Mouse (Mus musculus): Measurements from ENCODE around the gene Tmem211. TPM values are rescaled to one million over a fixed set of nuclear protein-coding genes. Genes with fewer than 3 reads are reported as not detected.

The Tmem211 gene
- polyA plus RNA-seq, 1 experiment from 2014 or later, result not detected

DNA sequence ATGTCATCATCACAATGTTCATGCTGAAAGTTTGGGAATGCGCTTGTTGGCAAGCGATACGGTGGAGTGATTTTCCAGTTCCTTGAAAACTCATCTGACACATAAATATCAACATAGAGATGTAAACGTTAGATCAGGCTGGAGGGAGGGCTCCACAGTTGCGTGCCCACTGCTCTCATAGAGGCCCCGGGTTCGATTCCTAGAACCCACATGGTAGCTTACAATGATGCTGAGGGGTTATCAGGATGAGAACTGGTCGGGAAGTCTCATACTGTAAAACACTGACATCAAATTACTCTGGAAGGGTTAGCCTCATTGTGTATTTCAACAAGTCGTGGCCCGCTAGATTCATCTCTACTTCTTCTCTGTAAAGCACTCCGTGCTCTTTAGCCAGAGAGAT, 59.3 kb downstream of the Tmem211 start:
- WGBS, result 80% methylated on average over 11 of the region's 11 CpGs
- ATAC-seq (ENCODE audit: low FRiP score, low read depth), result no peak
- H3K4me3 ChIP-seq, result no peak overlapping the region
- H3K4me1 ChIP-seq (replicated peaks), result peaks cover 13% of the 10 kb centered on the region
- peaks cover 19% of the 10 kb centered on the region for H3K36me3 ChIP-seq
- H3K9ac ChIP-seq, result no peak overlapping the region
- H3K27ac ChIP-seq (replicated peaks), result no peak overlapping the region
- H3K4me2 ChIP-seq, result no peak overlapping the region
- H3K27me3 ChIP-seq, result peaks cover 17% of the 10 kb centered on the region; the same call in 1 of the 2 replicates
- H3K9me3 ChIP-seq, result no peaks in the 10 kb centered on the region

DNA sequence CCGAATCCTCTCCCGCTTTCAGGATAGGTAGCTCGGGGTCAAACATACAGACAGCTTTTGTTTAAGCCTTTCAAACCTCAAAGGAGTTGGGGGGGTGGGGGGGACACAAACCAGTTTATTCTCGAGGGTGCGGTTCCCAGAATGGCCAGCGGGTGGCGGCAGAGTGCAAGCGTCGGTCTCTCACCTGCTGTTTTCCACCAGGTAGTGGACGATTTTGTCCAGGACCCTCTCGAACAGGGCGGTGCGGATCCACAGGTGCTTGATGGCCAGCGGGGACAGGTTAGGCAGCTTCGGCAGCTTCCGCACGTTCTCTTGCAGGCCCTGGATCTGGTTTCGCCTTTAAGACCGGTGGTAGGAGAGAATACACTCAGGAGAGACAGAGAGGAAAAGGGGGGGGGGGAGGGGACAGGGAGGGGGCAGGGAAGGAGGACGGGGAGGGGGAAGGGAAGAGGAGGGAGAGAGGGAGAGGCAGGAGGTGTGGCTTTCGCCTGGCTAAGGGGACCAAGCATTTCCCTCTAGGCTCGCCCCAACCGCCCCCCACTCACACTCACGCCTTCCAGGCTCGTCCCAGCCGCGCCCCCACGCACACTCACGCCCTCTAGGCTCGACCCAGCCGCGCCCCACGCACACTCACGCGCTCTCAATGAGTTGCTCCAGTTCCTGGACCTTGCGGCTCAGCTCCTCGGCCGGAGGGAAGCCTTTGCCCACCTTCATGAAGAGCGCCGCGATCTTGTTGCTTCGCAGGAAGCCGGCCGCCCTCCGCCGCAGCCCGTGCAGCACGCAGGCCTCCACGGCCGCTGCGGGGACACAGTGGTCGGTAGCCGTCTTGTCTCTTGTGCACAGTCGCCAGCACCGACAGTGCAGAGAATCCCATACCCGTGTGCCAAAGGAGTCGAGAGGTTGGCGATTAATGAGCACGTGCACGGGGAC, 60.1 kb downstream of the Tmem211 start:
- Histone ChIP-seq H3K36me3 (peaks cover 15% of the 10 kb centered on the region), H3K27ac (replicated peaks) (no peak overlapping the region), H3K27me3 (peaks cover 17% of the 10 kb centered on the region; the same call in 1 of the 2 replicates), H3K4me1 (replicated peaks) (peaks cover 15% of the 10 kb centered on the region), H3K9ac (peak overlapping the region; percentile 27; the same call in 1 of the 2 replicates), H3K4me3 (peak overlapping the region; percentile 25), H3K9me3 (no peaks in the 10 kb centered on the region), H3K4me2 (peak overlapping the region; percentile 49)
- 3% methylated on average over 54 of the region's 60 CpGs for WGBS
- ATAC-seq (ENCODE audit: low FRiP score, low read depth), result peak; percentile 43

DNA sequence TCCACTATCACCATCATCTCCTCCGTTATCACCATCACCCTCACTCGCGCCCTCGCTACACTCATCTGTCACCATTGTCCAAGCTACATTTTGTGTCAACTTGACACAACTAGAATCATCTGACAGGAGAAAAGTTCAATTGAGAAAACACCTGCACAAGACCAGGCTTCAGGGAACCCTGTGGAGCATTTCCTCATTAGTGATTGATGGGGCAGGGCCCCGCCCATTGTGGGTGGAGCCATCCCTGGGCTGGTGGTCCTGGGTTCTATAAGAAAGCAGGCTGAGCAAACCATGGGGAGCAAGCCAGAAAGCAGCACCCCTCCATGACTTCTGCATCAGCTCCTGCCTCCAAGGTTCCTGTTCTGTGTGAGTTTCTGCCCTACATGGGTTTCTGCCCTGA, 61.1 kb downstream of the Tmem211 start:
- 52% methylated on average over 5 of the region's 5 CpGs for WGBS
- no peaks in the 10 kb centered on the region for H3K9me3 ChIP-seq

DNA sequence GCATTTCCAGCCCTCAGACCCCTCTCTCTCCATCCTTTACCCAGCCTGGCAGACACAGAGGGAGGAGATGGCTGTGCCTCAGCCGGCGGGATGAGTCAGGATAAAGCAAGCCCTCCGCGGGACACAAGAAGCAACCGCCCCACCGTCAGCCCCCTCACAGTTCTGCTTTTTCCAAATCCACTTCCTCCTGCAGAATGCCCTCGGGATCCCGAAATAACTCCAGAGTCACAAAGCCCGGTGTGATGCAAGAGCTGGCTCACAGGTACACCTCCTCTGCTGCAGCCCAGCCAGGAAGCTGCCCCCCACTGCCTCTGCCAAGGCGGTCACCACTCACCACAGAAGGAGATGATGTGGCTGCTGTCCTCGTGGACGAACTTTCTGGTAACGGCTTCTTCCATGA, 61.8 kb downstream of the Tmem211 start:
- H3K4me3 ChIP-seq, result no peak overlapping the region
- H3K4me1 ChIP-seq (replicated peaks), result peaks cover 26% of the 10 kb centered on the region
- peaks cover 17% of the 10 kb centered on the region; the same call in 1 of the 2 replicates for H3K27me3 ChIP-seq
- peaks cover 9% of the 10 kb centered on the region for H3K36me3 ChIP-seq
- no peak overlapping the region for H3K27ac ChIP-seq (replicated peaks)
- 51% methylated on average over 13 of the region's 13 CpGs for WGBS
- no peak overlapping the region for H3K9ac ChIP-seq
- no peak for ATAC-seq (ENCODE audit: low FRiP score, low read depth)
- H3K4me2 ChIP-seq, result no peak overlapping the region
- no peaks in the 10 kb centered on the region for H3K9me3 ChIP-seq

More for the DNA sequence above, 61.1 kb downstream of the Tmem211 start:
- no peak overlapping the region for H3K9ac ChIP-seq
- H3K36me3 ChIP-seq, result peaks cover 9% of the 10 kb centered on the region
- H3K4me2 ChIP-seq, result no peak overlapping the region
- H3K27ac ChIP-seq (replicated peaks), result no peak overlapping the region
- ATAC-seq (ENCODE audit: low FRiP score, low read depth), result no peak
- H3K27me3 ChIP-seq, result peaks cover 17% of the 10 kb centered on the region; the same call in 1 of the 2 replicates
- H3K4me1 ChIP-seq (replicated peaks), result peaks cover 24% of the 10 kb centered on the region
- H3K4me3 ChIP-seq, result no peak overlapping the region

Other genes with a start within 250 kb of the Tmem211 start
- 24.3 and 24.6 TPM in 2 replicates for gene Grk3, start 211.1 kb upstream of the Tmem211 start, polyA plus RNA-seq (2015; fragmentation: Nextera tagmentation; extraction: Ambion mirVana)
- not detected in 2 replicates for gene Crybb2, start 156.8 kb upstream of the Tmem211 start, polyA plus RNA-seq (2015; fragmentation: Nextera tagmentation; extraction: Ambion mirVana)
- gene Crybb3, start 145.3 kb upstream of the Tmem211 start, polyA plus RNA-seq (2015; fragmentation: Nextera tagmentation; extraction: Ambion mirVana), result 1.1 and 1.6 TPM in 2 replicates
- gene 2900026A02Rik, start 5.7 kb upstream of the Tmem211 start, polyA plus RNA-seq (2015; fragmentation: Nextera tagmentation; extraction: Ambion mirVana), result 3.8 and 3.9 TPM in 2 replicates
- gene Sgsm1, start 83.9 kb downstream of the Tmem211 start, polyA plus RNA-seq (2015; fragmentation: Nextera tagmentation; extraction: Ambion mirVana), result 20.6 and 21.1 TPM in 2 replicates
- gene Aym1, start 130.4 kb downstream of the Tmem211 start, polyA plus RNA-seq (2015; fragmentation: Nextera tagmentation; extraction: Ambion mirVana), result not detected in 2 replicates

Data from hindbrain, embryonic 15.5 days (tissue).